Mouse (Mus musculus): ENCODE results near the gene Trio.

Trio gene

DNA sequence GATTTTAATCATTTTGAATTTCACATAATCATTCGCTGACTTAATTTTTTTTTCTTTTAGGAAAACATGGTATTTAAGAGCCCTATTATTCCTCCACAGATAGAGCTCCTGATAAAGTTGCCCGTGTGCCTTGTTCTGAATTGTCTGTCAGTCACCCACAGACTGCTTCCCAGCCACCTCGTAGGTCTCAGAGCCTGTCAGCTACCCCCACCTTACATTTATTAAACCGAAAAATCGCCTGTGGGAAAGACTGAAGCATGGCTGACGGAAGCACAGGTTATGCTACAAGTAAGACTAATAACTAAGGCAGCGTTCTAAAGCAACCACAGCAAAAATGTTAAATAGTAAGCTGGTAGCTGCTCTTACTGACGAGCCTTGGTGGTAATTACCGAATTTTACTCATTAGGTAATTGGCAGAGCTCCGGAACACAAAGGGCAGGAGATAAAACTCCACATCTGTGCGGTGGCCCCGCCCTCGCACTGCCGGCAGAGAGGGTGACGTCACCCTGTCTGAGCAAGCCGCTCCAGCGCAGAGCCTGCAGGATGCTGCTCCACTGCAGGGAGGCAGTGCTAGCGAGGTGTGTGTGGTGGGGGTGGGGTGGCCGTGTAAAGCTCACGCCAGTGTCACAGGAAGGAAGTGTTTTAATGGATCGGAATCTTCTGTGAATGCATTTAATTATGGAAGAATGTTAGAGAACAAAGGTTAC, 102.2 kb downstream of the Trio start:
- in situ Hi-C loops (cut with MboI, MseI): loop anchor here (5.0 kb wide), 1 partner anchor 259 kb away; no protein-coding TSS in a partner anchor

DNA sequence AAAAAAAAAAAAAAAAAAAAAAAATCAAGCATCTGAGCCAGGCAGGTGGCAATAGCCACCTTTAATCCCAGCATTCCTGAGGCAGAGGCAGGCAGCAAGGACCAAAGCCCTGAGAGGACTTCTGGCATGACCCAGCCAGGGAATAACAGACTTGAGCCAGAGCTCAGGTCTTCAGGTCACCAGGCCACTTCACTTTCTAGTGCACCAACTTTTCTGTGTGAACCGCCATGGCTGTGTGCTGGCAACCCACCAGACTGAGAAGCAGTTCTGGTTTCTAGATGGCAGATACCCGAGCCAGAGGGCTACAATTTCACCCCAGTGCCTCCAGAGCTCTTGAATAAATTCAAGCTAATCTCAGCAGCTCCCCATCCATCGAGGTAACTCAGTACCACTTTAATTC, 104.9 kb downstream of the Trio start:
- in situ Hi-C loops (cut with MboI, MseI): loop anchor here (5.0 kb wide), 1 partner anchor 262 kb away; no protein-coding TSS in a partner anchor

DNA sequence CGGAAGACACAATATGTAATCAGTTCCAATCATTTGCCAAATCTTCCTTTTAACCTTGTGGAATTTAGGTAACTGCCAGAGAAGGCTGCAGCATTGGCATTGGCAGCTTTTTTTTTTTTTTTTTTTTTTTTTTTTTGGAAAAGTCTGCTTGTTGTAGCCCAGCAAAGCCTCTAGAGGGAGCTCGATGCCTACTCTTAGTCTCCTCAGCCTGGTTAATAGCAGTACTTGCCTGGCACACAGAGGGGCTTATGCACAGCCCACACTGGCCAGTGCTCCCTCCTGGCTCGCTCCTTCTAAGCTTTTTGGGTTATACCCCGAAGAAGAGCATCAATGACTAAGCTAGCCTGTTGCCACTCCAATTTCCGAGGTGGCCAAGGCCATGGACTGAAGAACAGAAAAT, 106.1 kb downstream of the Trio start:
- in situ Hi-C loops (cut with MboI, MseI): no loop called here

DNA sequence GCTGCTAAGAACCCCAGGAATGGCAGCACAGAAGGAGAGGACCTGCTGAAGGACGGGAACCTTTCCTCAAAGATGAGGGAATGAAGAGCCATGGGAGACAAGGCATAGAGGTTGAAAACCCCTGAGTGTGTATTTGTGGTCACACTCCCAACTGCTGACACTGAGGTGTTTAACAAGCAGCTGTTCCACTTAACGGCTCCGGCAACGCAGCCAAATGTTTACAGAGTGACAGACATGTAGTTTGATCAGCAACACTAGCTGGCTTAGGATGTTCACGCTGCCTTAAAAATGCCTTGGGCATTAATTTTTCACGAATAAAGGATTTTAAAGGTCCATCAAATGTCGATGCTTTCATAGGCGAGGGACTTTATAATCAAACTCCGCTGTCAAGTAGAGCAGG, 106.8 kb downstream of the Trio start:
- in situ Hi-C loops (cut with MboI, MseI): no loop called here

DNA sequence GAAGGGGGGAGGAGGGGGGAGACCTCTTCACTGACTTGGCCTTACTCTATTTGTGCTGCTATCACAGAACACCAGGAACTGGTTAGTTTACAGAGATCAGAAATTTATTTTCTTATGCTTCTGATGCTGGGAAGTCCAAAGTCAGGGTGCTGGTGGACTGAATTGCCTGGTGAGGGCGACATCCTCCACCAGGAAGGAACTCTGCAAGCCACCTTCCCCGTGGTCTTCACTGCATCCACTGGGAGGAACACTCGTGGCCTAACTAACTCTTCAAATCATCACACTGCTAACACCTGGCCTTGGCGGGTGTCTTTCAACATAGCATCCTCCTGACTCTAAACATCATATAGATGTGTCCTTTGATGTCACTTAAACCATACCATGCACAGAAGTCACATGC, 109.4 kb downstream of the Trio start:
- in situ Hi-C loops (cut with MboI, MseI): no loop called here

DNA sequence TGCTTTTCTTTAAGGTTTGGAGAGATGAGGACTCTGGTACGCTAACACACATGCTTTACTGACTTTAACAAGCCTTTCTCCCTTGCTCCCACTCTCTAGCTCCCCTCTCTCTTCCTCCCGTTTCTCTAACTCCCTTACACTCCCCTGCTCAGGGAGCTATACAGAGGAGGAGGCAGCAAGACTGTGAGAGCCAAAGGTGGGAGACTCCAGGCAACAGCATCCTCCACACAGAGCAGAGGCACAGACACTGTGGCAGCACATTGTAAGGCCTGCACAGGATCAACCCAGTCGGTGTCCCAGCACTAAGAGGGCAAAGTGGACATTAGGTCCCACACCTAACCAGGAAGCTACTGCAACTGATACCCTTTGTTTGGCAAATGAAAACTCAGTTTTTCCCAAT, 112.6 kb downstream of the Trio start:
- in situ Hi-C loops (cut with MboI, MseI): no loop called here

DNA sequence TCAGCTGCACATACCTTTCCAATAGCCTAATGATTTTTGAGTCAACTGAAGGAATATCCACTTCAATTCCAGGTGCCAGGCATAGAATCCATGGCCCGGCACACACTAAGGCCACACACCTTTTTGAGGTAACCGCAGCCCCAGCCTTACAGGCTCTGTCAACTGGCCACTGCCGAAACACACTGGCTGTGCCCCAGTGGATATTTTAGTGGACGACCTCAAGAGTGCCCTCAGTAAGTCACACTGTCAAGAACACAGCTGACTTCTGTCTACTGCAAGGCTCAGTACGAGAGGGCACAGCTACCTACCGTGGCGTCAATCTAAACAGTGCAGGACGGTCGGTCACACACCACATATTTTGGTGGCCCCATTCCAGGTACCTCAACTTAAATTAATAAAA, 114.5 kb downstream of the Trio start:
- in situ Hi-C loops (cut with MboI, MseI): no loop called here

DNA sequence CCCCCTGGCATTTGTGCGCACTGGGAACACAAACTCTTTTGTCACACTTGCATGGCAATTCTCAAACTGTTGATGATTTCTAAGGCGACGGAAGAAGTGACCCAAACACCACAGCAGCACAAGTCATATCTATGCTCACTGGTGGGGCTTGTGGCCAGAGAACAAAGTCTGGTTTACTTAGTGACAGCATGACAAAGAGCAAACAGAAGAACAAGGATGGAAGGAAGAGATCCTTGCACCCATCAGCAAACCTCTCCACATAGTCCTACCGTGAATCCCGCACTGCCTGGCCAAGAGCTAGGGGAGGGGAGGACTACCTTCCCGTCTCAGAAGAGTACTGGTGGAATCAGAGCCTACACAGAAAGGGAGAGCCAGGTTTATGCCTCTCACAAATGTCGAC, 115.5 kb downstream of the Trio start:
- in situ Hi-C loops (cut with MboI, MseI): no loop called here

DNA sequence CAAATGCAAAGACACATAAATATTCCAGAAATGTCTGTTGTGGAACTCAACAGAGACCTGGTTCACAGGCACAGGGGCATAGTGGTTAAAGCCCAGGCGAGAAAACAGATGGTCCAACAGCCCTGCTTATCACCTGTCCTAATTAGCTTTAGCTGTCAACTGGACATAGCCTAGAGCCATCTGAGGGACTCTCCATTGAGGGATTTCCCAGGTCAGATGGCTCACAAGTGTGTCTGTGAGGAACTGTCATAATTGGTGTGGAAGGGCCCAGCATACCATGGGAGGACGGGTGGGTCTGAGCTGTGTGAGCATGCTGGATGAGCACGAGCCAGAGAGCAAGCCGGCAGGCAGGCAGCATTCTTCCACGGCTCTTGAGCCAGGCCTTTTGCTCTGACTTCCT, 118.0 kb downstream of the Trio start:
- in situ Hi-C loops (cut with MboI, MseI): no loop called here

DNA sequence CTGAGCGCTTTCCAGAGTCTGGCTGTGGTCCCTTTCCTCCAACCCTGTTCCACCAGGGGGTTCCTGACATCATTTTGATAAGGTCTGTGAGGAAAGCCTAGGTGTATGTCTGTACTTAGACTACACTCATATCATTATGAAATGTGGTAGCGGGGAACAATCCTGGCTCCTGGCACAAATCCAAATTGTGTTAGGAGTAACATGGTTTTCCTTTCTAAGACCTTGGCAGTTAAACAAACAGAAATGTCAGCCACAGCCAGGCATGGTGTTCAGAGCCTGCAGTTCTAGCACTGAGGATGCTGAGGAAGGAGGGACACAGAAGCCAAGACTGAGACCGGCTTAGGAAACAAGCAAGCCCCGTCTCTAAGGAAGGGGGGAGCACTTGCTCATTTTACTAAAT, 119.2 kb downstream of the Trio start:
- in situ Hi-C loops (cut with MboI, MseI): no loop called here

DNA sequence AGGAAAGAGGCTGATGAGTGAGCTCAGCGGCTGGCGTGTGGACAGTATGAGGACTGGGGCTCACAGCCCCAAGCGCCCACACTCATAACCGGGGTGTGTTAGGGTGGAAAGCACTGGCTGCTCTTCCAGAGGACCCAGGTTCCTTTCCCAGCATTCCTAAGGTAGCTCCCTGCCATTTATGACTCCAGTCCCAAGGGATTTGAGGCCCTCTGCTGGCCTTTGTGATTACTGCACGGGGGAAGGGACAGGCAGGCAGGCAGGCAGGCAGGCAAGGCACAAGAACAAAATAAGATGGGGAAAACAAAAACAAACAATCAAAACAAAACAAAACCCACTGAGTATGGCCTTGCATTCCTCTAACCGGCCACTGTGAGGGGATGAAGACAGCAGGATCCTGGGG, 120.3 kb downstream of the Trio start:
- in situ Hi-C loops (cut with MboI, MseI): no loop called here

DNA sequence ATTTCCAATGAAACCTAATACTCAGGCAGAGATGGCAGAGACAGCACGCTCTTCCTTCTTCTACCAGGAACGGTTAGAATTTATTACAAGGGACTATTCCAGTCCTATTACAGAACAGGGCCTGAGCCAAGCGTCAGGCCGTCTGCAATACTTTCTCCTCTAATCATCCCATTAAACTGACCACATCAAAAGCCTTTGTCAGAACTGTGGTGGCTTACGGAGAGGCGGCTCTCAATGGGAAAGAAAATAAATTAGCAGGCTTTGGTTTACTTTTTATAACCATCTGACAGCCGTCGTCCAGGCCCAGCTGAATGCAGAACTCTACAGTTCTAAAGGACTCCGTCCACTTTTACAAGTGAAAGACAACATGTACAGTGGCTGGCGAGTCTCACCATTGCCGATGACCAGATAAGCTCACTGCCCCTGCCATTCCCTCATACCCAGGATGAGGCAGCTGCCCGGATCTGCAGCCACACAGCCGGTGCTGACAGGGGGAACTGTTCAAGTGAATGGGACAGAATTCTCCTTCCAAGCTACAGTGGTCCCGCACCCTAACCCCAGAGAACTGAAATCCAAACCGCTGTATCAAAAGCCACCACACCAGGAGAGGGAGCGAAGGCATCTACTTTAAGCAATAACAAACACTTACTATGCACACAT, 121.2 kb downstream of the Trio start:
- in situ Hi-C loops (cut with MboI, MseI): no loop called here

DNA sequence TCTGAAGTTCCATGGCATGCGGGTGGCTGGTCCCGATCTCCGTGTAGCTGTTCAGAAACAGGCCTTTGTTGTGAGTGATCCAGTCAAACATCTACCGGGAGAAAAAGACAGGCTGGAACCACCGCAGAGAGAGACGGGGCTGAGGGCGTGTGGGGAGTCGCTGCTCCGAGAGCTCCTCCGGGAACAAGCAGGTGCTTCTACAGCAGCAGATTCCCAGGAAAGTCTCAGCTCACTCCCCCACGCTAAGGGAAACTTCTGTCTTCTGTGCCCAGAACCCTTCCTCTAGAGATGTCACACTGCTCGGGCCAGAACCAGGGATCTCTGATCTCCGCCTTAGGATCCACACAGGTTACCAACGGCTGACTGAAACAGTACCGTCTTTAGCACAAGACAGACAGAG, 124.4 kb downstream of the Trio start:
- in situ Hi-C loops (cut with MboI, MseI): no loop called here

DNA sequence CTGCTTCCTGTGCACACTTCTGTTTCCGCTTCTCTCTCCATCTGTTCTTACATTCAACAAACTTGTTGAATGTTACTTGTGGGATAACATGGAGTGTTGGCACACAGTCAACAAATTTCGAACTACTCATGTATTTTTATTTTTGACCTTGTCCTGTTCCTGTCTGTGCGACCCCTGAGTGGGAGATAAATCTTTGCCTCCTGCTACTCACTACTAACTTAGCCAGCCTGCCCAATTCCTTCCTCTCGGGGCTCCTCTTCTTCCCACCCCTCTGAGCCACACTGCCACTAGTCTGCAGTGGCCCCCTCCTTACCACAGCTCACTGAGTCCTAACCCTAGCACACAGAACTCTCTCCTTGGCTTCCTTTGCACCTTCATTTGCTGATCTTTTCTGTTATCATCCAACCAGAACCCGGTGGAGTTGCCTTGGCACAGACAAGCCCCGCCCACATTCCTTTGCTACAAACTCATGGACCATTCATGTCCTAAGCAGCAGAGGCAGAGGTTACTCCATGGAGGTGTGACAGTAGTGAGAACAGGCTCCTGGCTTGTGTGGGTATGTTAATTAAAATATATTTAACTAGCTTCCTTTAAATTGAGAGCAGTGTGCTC, 126.7 kb downstream of the Trio start:
- in situ Hi-C loops (cut with MboI, MseI): no loop called here

DNA sequence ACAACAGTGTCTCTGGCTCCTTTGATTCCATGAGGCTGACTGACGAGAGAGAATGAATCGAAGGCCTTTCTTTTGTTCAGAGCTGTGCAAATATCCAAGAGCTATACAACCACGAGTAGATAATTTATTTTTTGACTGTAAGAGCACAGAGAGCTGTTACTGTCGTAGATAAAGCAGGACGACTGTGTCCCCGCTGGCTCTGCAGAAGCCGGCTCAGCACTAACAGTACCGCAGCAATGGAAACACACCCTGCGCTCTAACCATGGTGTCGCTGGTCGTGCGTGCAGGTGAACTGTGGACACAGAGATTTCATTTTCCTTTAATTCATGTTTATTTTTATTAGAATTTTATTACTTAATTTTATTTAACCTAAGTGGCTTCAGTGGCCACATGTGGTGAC, 131.5 kb downstream of the Trio start:
- in situ Hi-C loops (cut with MboI, MseI): no loop called here

DNA sequence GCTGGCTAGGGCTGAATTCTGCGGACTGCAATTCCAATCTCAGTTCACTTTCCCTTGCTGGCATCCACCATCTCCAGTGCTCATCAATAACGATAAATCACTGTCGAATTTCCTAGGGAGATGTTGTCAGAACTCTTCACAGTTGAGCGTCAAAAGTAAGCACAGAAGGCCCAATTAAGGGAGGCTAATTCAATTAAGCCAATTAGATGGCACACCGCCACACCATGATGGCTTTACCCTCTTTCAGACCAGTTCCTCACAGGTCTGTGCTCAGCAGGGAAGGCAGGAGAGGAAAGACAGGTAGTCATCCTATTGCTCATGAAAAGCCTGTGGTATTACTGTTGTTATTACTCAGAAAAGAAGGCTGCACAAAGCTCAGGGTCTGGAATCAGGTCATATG, 133.6 kb downstream of the Trio start:
- in situ Hi-C loops (cut with MboI, MseI): no loop called here

DNA sequence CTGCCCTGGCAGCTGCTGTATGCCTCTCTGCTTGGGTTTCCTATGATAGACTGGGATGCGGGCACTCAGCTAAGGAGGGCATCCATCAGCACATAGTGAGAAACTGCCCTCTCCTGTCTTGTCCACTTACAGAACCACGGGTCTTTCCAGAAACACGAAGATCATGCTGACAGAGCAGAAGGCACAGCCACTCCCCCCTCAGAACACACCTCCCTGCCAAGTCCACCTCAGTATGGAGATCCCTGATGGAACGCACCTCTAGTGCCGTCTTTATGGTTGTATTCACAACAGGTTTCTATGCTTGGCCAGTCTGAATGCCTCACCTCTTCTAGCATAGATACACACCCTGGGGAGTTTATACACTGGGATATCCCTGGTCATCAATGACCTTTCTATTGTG, 135.0 kb downstream of the Trio start:
- in situ Hi-C loops (cut with MboI, MseI): no loop called here

DNA sequence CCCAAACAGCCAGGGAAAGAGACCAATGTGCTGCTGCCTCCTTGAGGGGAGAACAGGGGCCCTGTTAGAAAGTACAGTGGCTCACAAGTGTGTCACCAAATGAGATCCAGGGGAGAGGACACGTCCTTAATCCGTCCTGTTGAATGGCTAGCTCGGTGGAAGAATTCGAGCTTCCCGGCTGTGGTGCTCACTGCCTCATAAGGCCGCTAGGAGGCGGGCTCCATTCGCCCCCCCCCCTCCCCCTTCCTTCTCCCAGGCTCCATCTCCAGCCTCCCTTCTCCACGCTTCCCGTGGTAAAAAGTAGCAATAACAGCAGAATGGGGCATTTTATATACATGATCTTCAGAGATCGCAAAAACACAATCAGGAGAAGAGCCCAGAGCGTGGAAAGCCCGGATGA, 137.5 kb downstream of the Trio start:
- in situ Hi-C loops (cut with MboI, MseI): no loop called here

DNA sequence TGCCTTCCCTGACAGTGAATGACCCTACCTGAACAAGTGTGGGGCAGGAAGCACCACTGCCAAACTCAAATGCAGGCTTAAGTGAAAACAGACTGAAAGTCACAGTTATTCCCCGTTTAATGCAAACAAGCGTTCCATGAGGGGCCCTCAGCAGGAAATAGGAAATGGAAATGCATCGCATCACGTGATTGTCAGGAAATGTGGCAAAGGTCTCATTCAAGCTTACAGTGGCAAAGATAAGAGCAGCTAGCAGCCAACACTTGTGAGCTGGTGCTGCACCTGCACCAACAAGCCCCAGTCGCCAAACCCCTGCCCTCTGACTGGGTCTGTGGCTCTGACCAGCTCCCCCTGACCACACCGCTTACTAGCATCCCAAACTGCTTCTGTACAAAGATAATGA, 138.7 kb downstream of the Trio start:
- in situ Hi-C loops (cut with MboI, MseI): no loop called here

DNA sequence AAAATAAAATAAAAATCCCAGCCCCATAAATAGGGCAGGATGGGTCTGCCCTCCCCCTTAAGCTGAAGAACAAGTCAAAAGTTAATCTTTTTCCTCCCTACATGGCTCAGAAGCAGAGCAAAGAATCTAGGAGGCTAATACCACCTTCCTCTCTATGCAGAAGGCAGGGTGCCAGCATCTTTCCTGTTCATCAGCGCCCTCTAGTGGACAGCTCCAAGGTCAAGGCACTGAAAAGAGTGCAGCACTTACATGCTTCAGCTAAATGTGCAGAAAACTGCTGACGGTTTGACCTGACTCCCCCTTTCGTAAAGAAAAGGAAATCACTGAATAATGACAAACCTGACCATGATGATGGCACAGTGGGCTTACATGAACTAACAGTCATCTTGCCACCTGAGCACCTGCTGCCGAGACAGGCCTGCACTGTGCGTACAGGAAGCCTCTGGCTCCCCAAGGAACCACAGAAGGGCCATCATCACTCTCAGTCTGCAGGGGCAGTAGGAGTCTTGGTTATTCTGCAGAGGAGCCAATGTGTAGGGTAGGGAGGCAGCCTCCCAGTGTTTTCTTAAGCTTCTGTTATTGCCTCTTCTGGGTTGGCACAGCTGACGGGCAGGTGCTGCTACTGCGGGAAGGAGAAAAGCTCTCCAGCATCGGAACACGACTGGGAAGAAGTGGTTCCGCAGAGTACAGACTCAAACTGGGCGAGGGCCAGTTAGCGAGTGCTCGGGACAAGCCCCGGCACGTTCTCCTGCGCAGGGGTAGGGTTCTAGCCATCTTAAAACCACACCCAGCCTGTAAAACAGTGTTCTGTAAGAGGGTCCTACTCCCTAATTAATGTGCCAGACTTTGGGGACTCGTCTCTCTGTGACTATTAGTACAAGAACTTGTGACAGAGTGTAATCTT, 141.0 kb downstream of the Trio start:
- in situ Hi-C loops (cut with MboI, MseI): no loop called here

DNA sequence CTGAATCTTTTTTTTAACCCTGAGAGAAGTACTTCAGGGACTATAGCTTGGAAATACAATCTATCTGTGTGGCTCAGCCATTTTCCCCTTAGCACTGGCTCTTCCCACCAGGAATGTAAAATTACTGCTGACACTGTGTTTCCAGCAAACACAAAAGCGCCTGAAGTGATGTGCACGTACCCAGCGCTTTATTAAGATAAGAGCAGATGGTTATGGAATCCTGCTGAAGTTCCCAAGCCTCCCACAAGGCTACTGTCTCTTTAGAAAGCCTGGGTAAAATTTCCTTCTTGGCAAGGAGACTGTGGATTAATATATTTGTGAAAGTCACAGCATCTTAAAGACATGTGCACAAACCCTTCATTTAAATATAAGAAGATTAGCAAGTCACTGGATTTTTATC, 141.8 kb downstream of the Trio start:
- in situ Hi-C loops (cut with MboI, MseI): no loop called here

DNA sequence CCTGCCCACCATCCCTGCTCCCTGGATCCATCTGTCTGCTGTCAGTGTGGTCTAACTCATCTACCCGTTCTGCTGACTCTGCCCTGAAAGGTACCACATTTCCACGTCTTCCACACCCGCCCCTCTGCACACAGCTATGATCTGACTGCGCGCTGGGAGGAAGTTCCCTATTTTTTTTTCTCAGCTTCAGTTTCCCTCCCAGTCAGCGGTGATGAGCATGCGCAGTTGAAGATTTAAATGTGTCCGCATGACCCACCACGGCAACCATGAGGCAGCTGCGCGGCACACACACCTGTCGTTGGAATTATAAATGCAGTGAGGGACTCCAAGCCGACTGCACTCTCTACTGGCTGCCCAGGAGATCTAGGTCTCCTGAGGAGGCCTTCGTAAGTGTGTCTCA, 142.8 kb downstream of the Trio start:
- in situ Hi-C loops (cut with MboI, MseI): no loop called here
